Mouse (Mus musculus) liver, adult 2 months (tissue): ENCODE results near the gene Tmem80.

Experiments used
- CTCF ChIP-seq: fragments of 200-500 bp; IDR thresholded peaks from 2 replicates; pipeline ENCODE4 v1.5.1; 2011; ENCODE audit warnings: low read depth, low read length, control low read depth
- POLR2A ChIP-seq: fragments of 200-500 bp; IDR thresholded peaks from 2 replicates; pipeline ENCODE4 v1.6.1; 2011; ENCODE audit warnings: low read length, control low read depth; ENCODE audit not compliant: insufficient read depth; ENCODE audit errors: extremely low read depth

GRCm38 (mm10) chr7:141343696-141344095 lies 16.2 kb downstream of the Tmem80 start:
- TF ChIP-seq CTCF (no peak), POLR2A (no peak)
